Mouse (Mus musculus) cerebellum, adult 2 months (tissue): ENCODE data around the gene Ksr1.

Experiments
- CTCF ChIP-seq: fragments of 200-500 bp; IDR thresholded peaks from 2 replicates; pipeline ENCODE4 v1.5.1; 2011; ENCODE audit warnings: low read depth, mild to moderate bottlenecking, control low read depth, low read length, moderate library complexity, borderline replicate concordance; ENCODE audit not compliant: insufficient read depth
- POLR2A ChIP-seq: fragments of 200-500 bp; IDR thresholded peaks from 2 replicates; pipeline ENCODE4 v1.6.1; 2011; ENCODE audit warnings: low read length, control low read depth, borderline replicate concordance; ENCODE audit not compliant: insufficient read depth

- TF ChIP-seq CTCF (no peak), POLR2A (no peak)
These were observed 71.2 kb downstream of the Ksr1 start for GRCm38 (mm10) chr11:79075044-79075443.
